Mouse (Mus musculus) ES-Bruce4 (cell line): Measurements from ENCODE around the gene Kat2a. TPM values are rescaled to one million over a fixed set of nuclear protein-coding genes. Genes with fewer than 3 reads are reported as not detected.

Source experiments
- H3K27ac ChIP-seq: 2 replicates; pipeline ENCODE4 v1.5.1; 2012; ENCODE audit warnings: low read length, inconsistent platforms; ENCODE audit not compliant: insufficient read depth
- H3K27me3 ChIP-seq: 2 replicates; pipeline ENCODE4 v1.6.1; 2012; ENCODE audit warnings: mild to moderate bottlenecking, low read length, inconsistent platforms; ENCODE audit not compliant: control insufficient read depth, poor library complexity, insufficient read depth, severe bottlenecking
- H3K36me3 ChIP-seq: 2 replicates; pipeline ENCODE4 v1.6.1; 2012; ENCODE audit warnings: inconsistent platforms, mild to moderate bottlenecking, low read length, moderate library complexity; ENCODE audit not compliant: control insufficient read depth, poor library complexity, insufficient read depth, severe bottlenecking
- H3K4me1 ChIP-seq: one replicate; pipeline ENCODE4 v1.8.1; 2011; ENCODE audit warnings: low read length; ENCODE audit not compliant: control insufficient read depth, insufficient read depth
- H3K4me3 ChIP-seq: 2 replicates; pipeline ENCODE4 v1.5.1; 2011; ENCODE audit warnings: low read depth, mild to moderate bottlenecking, low read length
- H3K9ac ChIP-seq: 2 replicates; pipeline ENCODE4 v1.6.1; 2012; ENCODE audit warnings: low read depth, mild to moderate bottlenecking, inconsistent platforms; ENCODE audit not compliant: poor library complexity, severe bottlenecking
- H3K9me3 ChIP-seq: replicated peaks from 2 replicates; pipeline ENCODE4 v1.6.1; 2012; ENCODE audit warnings: mild to moderate bottlenecking, low read length, inconsistent platforms; ENCODE audit not compliant: control insufficient read depth, poor library complexity, insufficient read depth, severe bottlenecking
- CTCF ChIP-seq: IDR thresholded peaks from one replicate; pipeline ENCODE4 v1.8.1; 2011; ENCODE audit warnings: low read depth, low read length
- EP300 ChIP-seq: IDR thresholded peaks from 2 replicates; pipeline ENCODE4 v1.6.1; 2011; ENCODE audit warnings: low read depth, low read length; ENCODE audit not compliant: insufficient read depth
- POLR2A ChIP-seq: IDR thresholded peaks from one replicate; pipeline ENCODE4 v1.8.1; 2011; ENCODE audit warnings: low read length; ENCODE audit not compliant: insufficient read depth
- polyA plus RNA-seq: library from polyadenylated mRNA; stranded (reverse); fragments of >200 nt; gene quantifications from 2 replicates; pipeline ENCODE4 v1.2.4, GENCODE M21; 2011; ENCODE audit warnings: low read depth; ENCODE audit not compliant: missing spikeins, insufficient read depth, insufficient read length

Gene Kat2a
- polyA plus RNA-seq, 1 experiment, result 61.3 TPM

DNA sequence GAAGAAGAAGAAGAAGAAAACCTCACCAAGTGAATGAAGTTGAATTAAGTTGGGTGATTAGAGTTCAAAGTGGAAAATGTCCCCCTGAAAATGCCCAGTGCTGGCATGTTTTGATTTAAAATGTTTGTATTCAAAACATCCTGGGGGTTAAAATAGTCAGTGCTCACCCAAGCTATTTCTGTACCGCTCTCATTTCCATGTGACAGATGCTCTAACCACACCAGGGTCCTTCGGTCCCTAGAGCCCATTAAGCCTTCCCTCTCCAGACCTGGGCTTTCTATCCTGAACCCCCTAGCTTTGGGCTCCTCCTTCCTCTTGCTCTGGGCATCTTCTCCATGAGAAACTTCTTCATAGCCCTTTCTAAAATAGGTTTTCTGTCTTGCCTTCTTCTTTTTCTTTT lies 28.2 kb downstream of the Kat2a start:
- Histone ChIP-seq H3K9me3 (no peaks in the 10 kb centered on the region), H3K4me3 (no peak overlapping the region), H3K27me3 (no peaks in the 10 kb centered on the region), H3K27ac (no peak overlapping the region), H3K4me1 (peaks cover 6% of the 10 kb centered on the region), H3K9ac (no peak overlapping the region), H3K36me3 (no peaks in the 10 kb centered on the region)
- TF ChIP-seq CTCF, result no peak
- no peak for TF ChIP-seq POLR2A
- no peak for TF ChIP-seq EP300

DNA sequence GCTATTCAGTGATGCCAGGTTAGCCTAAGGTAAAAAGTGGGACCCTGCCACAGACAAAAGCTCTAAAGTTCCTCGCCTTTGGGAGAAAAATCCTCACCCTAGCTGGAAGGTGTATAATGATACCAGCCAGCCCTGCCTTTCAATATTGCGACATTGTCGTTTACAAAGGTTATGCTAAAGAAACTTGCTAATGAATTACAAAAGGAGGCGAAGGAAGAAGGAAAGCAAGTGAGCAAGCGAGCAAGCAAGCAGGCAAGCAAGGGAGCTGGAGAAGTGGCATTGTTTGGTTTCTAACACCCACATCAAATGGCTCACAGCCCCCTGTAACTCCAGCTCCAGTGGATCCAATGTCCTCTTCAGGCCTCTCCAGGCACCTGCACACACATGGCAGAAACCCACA lies 29.7 kb downstream of the Kat2a start:
- Histone ChIP-seq H3K9ac (no peak overlapping the region), H3K9me3 (no peaks in the 10 kb centered on the region), H3K36me3 (no peaks in the 10 kb centered on the region), H3K27ac (peak overlapping the region; percentile 80), H3K4me1 (peaks cover 6% of the 10 kb centered on the region), H3K27me3 (no peaks in the 10 kb centered on the region), H3K4me3 (no peak overlapping the region)
- TF ChIP-seq POLR2A (no peak), EP300 (0 out of 2 replicates have a peak, but pooled peaks have one; percentile 28)

GRCm38 (mm10) chr11:100681826-100682225 lies 30.4 kb downstream of the Kat2a start:
- H3K36me3 ChIP-seq, result no peaks in the 10 kb centered on the region
- no peaks in the 10 kb centered on the region for H3K9me3 ChIP-seq
- H3K27ac ChIP-seq, result peak overlapping the region; percentile 63
- H3K9ac ChIP-seq, result no peak overlapping the region
- TF ChIP-seq POLR2A (no peak), CTCF (no peak), EP300 (peak; percentile 92)
- no peaks in the 10 kb centered on the region for H3K27me3 ChIP-seq
- peaks cover 6% of the 10 kb centered on the region for H3K4me1 ChIP-seq
- no peak overlapping the region for H3K4me3 ChIP-seq

GRCm38 (mm10) chr11:100677810-100678209 lies 34.5 kb downstream of the Kat2a start:
- TF ChIP-seq CTCF, result no peak
- no peak for TF ChIP-seq POLR2A
- no peak for TF ChIP-seq EP300
- Histone ChIP-seq H3K4me1 (peaks cover 6% of the 10 kb centered on the region), H3K4me3 (no peak overlapping the region), H3K36me3 (no peaks in the 10 kb centered on the region), H3K9me3 (no peaks in the 10 kb centered on the region), H3K9ac (no peak overlapping the region), H3K27me3 (no peaks in the 10 kb centered on the region), H3K27ac (no peak overlapping the region)

GRCm38 (mm10) chr11:100673169-100673568 lies 39.1 kb downstream of the Kat2a start:
- Histone ChIP-seq H3K9ac (peak overlapping the region; percentile 29), H3K4me1 (no peaks in the 10 kb centered on the region), H3K27ac (no peak overlapping the region), H3K4me3 (peak overlapping the region; percentile 30), H3K36me3 (no peaks in the 10 kb centered on the region), H3K9me3 (peaks cover 12% of the 10 kb centered on the region), H3K27me3 (no peaks in the 10 kb centered on the region)
- TF ChIP-seq POLR2A (no peak), CTCF (no peak), EP300 (no peak)

GRCm38 (mm10) chr11:100671956-100672355 lies 40.3 kb downstream of the Kat2a start:
- H3K36me3 ChIP-seq, result no peaks in the 10 kb centered on the region
- peaks cover 12% of the 10 kb centered on the region for H3K9me3 ChIP-seq
- H3K9ac ChIP-seq, result no peak overlapping the region
- H3K27ac ChIP-seq, result no peak overlapping the region
- H3K4me1 ChIP-seq, result no peaks in the 10 kb centered on the region
- no peaks in the 10 kb centered on the region for H3K27me3 ChIP-seq
- TF ChIP-seq CTCF, result no peak
- no peak for TF ChIP-seq EP300
- no peak overlapping the region for H3K4me3 ChIP-seq
